Mouse (Mus musculus) lung, postnatal 10 days (tissue): ENCODE results near the gene Gm17428.

ENCODE experiments used
- DNase-seq: peaks from one replicate; pipeline ENCODE4 v3.0.0; 2021

Gene Gm17428

DNA sequence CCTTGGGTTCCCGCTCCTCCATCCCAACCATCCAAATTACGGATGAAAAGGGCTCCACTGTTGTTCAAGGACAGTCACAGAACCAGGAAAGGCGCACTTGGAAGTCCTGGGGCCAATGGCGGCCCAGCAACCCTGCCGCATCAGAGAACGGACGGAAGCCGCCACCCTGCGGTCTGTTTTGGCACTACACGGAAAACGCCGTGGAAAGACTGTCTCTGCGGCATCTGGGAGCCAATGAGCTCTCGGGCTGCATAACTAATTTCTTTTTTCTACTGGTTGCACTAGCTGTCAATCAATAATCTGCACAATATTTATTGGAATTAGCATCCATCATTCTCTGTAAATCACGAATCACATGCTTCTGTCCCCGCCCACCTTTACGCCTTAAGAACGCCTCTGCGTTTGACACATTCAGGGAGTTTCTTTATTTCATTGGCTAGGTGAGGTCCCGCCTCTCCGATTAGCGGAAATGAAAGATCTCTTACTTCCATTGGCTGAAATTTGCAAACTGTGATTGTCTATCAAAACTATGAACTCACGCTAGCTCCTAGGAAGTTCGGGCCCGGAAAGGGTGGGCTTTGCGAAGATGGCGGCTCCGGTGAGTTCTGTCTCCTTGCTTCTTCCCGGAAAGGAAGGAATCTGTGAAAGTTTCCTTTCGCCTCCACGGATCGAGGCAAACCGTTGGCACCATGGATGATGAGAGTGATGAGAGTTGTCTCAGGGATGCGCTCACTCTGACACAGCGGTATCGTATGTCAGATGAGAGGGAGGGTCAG lies 38.4 kb downstream of the Gm17428 start, which contains the start of gene Ngdn:
TSS of gene Ngdn (plus strand) at position 464 of the 776 bp plus-strand sequence.
- DNase-seq, result peak; percentile 99

DNA sequence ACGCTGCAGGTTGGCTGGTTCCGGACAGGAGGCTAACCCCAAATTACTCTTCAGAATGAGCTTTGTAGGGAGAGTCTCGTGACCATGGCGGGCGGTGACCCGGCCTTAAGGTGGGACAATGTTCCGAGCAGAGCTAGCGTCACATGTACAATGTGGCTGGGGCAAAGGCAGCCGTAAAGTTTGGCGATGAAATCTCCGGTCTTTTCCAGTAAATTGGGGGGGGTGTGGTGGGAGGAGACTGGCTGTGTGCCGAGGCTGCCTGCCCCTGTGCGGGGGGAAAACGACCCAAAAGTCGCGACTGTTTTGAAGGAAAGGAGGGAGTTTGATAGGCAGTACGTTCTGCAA lies 39.0 kb downstream of the Gm17428 start:
- peak; percentile 31 for DNase-seq

DNA sequence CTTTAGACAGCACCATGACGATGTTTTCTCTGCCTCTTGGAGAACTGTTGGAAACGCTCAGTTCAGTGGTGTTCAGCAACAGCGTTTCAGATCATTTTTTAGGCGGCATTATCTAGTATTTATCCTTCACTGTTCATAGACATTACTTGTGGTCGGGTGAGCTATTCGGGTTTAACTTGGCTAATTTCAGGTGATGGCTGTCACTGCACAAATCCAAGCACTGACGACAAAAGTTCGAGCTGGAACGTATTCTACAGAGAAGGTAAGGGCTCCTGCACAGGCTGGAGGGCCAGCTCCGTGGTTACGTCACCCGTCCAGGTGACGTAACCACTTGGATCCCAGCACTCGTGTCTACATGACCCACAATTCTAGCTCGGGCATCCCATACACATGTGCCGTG lies 40.1 kb downstream of the Gm17428 start:
- DNase-seq, result no peak

DNA sequence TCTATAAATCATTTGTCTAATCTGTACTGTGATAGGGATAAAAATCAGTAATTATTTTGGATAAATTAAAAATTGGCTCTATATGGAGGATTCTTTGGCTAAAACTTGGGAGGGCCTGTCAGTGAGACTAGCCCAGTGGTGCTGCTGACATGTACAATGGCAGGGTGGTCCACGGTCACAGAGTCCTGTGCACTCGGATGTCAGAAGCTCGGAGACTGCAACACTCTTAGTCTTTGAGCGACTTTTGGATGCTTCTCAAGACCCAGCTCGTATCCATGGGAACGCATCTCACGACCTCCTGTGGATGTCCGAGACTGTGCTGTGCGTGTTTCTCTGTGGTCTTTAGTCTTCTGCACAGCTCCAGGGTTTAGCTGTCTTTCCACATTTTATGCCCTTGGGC lies 43.7 kb downstream of the Gm17428 start:
- DNase-seq, result no peak

DNA sequence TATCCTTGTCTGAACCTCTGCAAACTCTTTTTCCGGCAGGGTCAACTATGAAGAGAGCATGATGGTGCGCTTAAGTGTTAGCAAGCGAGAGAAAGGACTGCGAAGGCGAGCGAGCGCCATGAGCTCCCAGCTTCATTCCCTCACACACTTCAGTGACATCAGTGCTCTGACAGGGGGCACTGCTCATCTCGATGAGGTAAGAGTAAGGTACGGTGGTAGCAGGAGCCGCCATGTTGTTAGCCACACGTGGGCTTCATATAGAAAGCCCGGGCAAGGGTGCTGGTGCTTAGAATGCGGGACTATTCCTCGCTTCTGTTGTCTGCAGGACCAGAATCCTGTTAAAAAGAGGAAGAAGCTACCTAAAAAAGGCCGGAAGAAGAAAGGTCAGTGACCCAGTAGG lies 46.3 kb downstream of the Gm17428 start:
- DNase-seq, result no peak

DNA sequence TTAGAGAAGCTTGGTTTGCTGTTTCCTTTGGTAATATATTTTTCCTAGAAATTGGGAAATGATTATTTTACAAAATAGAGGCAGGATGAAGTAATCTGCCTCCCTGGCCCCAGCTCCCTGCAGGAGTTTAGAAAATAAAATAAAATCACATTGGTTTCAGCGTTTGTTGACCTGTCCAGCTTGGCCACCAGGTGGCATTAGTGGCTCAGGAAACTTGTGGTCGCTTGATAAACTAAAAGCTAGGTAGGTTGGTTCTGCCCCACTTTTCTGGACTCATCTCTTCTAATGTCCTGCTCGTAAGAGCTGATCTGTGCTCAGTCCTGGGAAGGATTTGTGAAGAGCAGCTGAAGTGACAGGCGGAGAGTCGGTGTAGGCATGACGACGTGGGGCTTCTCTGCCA lies 47.5 kb downstream of the Gm17428 start:
- DNase-seq, result peak; percentile 74

DNA sequence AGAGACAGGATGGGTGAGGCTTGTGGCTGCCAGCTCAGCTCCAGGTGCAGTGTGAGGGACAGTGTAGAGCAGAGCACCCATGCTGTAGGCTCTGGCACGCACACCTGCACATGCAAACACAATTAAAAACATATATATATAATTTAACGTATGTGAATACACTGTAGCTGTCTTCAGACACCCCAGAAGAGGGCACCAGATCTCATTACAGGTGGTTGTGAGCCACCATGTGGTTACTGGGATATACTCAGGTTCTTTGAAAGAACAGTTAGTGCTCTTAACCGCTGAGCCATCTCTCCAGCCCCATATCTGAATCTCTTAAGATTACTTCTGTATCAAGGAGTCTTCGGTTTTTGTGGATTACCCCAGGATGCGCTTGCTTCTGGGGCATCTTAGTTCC lies 48.8 kb downstream of the Gm17428 start:
- DNase-seq, result no peak
